In genomic region chr7:45462868-45463267, GRCm38 (mm10) we compare ENCODE assay signal across 15 mouse cellular contexts. TPM values are rescaled to one million over a fixed set of nuclear protein-coding genes. Genes with fewer than 3 reads are reported as not detected.
"Had no signal": no experiment of that assay in that cellular context is flagged by ENCODE, and none has a peak within 500 bp of the region (broad histone marks: within the 10 kb centered on the region; RNA-seq: fewer than 3 reads in every experiment).

No protein-coding gene starts in this region.

RNA-seq across cellular contexts. Expression of gene Tulp2, which starts 18.8 kb away (rescaled TPM):
- total RNA-seq: layer of hippocampus, postnatal 14 days; left cerebral cortex, postnatal 25 days; neutrophil, adult 5-6 weeks had no signal

RNA-seq across cellular contexts. Expression of gene Gm45808, which starts 23.7 kb away (rescaled TPM):
- total RNA-seq: megakaryocyte progenitor cell, adult 5-6 weeks; megakaryocyte-erythroid progenitor cell, adult 5-6 weeks; neutrophil, adult 5-6 weeks had no signal
- polyA plus RNA-seq: intestine, embryonic 16.5 days; kidney, embryonic 14.5 days; limb, embryonic 10.5 days; limb, embryonic 13.5 days; liver, embryonic 12.5 days; lung, embryonic 15.5 days; midbrain, embryonic 11.5 days; midbrain, embryonic 14.5 days; neural tube, embryonic 13.5 days; stomach, embryonic 15.5 days had no signal
